Mouse (Mus musculus): ENCODE results near the gene Tnc. TPM values are rescaled to one million over a fixed set of nuclear protein-coding genes. Genes with fewer than 3 reads are reported as not detected.

Tnc gene
- polyA plus RNA-seq, 1 experiment from 2014 or later: 3.2 TPM

- H3K27ac ChIP-seq (replicated peaks): no peak overlapping the region
- WGBS: 79% methylated on average over 5 of the region's 5 CpGs
- H3K27me3 ChIP-seq (ENCODE audit: low read depth, poor library complexity, severe bottlenecking): no peaks in the 10 kb centered on the region
- H3K4me3 ChIP-seq: no peak overlapping the region
- DNase-seq (ENCODE audit: low spot score): no peak
- no peaks in the 10 kb centered on the region for H3K4me1 ChIP-seq
- no peaks in the 10 kb centered on the region for H3K36me3 ChIP-seq
- H3K9me3 ChIP-seq (replicated peaks): no peaks in the 10 kb centered on the region
Measured at GRCm38 (mm10) chr4:63943813-63944212, 103.0 kb downstream of the Tnc start.

DNA sequence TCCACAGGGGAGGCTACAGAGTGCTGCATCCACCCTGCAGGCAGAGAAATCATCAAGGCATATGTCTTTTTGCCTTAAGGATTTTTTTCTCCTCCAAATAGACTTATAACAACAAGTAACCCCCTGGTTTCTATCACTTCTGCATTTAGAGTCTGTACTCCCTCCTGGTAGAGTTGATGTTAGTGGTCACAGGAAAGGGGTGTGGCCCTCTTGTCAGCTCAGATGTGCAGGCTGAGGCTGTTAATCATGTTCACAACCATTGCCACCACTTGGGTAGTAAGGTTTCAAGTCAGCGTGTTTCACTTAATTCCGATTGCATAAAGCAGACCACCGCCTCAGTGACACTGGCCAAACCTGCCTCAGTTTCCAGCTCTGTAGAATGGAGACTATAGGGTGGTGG lies 103.9 kb downstream of the Tnc start:
- WGBS: 95% methylated on average over 3 of the region's 3 CpGs

DNA sequence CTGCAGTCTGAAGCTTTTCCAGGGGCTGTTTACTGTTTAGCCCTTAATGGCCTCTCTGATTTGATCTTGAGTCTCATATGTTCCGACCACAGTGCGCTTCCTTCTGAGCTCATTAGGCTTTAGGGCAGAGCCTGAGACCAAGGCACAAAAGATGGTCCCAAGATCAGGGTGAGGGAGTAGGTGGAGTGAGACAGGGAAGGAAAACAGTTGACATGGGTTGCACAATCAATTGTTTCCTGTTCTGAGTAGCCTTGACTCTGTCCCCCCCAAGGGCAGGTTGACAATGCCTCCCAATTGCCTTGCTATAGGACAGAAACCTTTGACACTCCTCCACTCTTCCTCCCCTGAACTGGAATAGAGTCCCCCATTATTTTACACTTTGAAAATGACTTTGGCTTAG lies 105.4 kb downstream of the Tnc start:
- 95% methylated on average over 2 of the region's 2 CpGs for WGBS

More for the DNA sequence above, 103.9 kb downstream of the Tnc start:
- Histone ChIP-seq H3K27me3 (ENCODE audit: low read depth, poor library complexity, severe bottlenecking) (no peaks in the 10 kb centered on the region), H3K36me3 (no peaks in the 10 kb centered on the region), H3K9me3 (replicated peaks) (no peaks in the 10 kb centered on the region), H3K27ac (replicated peaks) (no peak overlapping the region), H3K4me1 (no peaks in the 10 kb centered on the region), H3K4me3 (no peak overlapping the region)
- no peak for DNase-seq (ENCODE audit: low spot score)

DNA sequence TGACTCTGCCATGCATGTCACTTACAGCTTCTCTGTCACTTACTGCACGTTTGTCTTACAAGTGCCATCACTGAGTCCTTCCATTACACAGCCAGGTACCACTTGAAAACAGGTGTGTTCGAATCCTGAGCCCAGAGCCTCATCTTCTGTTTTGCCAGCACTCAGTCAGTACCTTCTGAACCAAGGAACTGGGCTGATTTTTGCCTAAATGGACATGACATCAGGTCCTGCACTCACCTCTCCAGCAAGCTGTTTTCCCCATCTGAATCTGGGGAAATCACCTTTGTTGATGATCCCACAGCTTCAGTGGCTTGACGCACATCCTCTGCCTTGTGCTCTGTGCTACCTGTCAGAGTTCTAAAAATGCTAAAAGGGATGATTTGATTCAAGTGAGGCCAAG lies 107.4 kb downstream of the Tnc start:
- DNase-seq (ENCODE audit: low spot score): no peak
- no peaks in the 10 kb centered on the region for H3K27me3 ChIP-seq (ENCODE audit: low read depth, poor library complexity, severe bottlenecking)
- H3K9me3 ChIP-seq (replicated peaks): no peaks in the 10 kb centered on the region
- H3K4me3 ChIP-seq: no peak overlapping the region
- no peak overlapping the region for H3K27ac ChIP-seq (replicated peaks)
- 78% methylated on average over 3 of the region's 3 CpGs for WGBS
- no peaks in the 10 kb centered on the region for H3K4me1 ChIP-seq
- H3K36me3 ChIP-seq: no peaks in the 10 kb centered on the region

More for the DNA sequence above, 105.4 kb downstream of the Tnc start:
- no peak overlapping the region for H3K4me3 ChIP-seq
- no peak for DNase-seq (ENCODE audit: low spot score)
- H3K9me3 ChIP-seq (replicated peaks): no peaks in the 10 kb centered on the region
- no peaks in the 10 kb centered on the region for H3K4me1 ChIP-seq
- H3K27me3 ChIP-seq (ENCODE audit: low read depth, poor library complexity, severe bottlenecking): no peaks in the 10 kb centered on the region
- H3K36me3 ChIP-seq: no peaks in the 10 kb centered on the region
- no peak overlapping the region for H3K27ac ChIP-seq (replicated peaks)

- no peaks in the 10 kb centered on the region; the same call in 1 of the 2 replicates for H3K9me3 ChIP-seq (replicated peaks)
- H3K27me3 ChIP-seq (ENCODE audit: low read depth, poor library complexity, severe bottlenecking): no peaks in the 10 kb centered on the region
- WGBS: 88% methylated on average over 4 of the region's 4 CpGs
Measured at GRCm38 (mm10) chr4:63935960-63936359, 110.9 kb downstream of the Tnc start.

DNA sequence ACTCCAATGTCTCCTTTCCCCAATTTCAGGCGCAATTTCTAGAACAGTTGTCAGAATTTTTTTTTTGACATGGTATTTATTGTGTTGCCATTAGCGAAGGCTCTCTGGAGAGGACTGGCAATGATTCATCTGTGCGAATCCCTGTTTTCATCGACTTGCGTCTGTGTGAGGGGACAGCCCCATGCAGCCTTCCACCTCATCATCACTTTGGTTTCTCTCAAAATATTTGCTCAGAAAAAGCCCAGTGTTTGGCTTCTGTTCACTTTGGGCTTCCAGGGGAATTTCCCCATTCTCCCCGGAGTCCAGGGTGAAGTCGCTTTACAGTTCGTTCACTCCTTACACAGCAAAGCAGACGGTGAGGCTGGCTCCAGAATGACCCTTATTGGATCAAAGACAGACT lies 111.5 kb downstream of the Tnc start:
- DNase-seq (ENCODE audit: low spot score): no peak
- H3K27me3 ChIP-seq (ENCODE audit: low read depth, poor library complexity, severe bottlenecking): no peaks in the 10 kb centered on the region
- no peaks in the 10 kb centered on the region for H3K4me1 ChIP-seq
- no peaks in the 10 kb centered on the region; the same call in 1 of the 2 replicates for H3K9me3 ChIP-seq (replicated peaks)
- H3K36me3 ChIP-seq: no peaks in the 10 kb centered on the region
- WGBS: 93% methylated on average over 9 of the region's 9 CpGs
- H3K27ac ChIP-seq (replicated peaks): no peak overlapping the region
- no peak overlapping the region for H3K4me3 ChIP-seq

More at GRCm38 (mm10) chr4:63935960-63936359, 110.9 kb downstream of the Tnc start:
- H3K4me1 ChIP-seq: no peaks in the 10 kb centered on the region
- H3K27ac ChIP-seq (replicated peaks): no peak overlapping the region
- H3K4me3 ChIP-seq: no peak overlapping the region
- H3K36me3 ChIP-seq: no peaks in the 10 kb centered on the region
- DNase-seq (ENCODE audit: low spot score): no peak

DNA sequence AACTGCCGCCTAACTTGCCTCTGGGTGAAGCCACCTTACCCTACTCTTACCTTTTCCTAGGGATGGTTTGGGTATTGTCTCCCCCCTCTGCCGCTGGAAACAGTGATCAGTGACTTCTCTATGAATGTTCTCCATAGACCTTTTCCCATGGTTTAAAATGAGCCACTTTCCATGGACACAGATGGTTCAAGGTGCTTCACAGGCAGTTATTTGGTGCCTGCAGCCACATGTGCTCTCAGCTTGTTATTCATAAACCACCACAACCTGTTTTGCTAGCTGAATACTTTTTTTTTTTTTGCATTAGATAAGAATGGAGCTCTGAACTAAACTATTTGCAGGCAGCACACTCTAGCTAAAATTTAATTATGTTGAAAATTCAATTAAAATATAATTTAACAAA lies 116.0 kb downstream of the Tnc start:
- H3K27ac ChIP-seq (replicated peaks): no peak overlapping the region
- no peak for DNase-seq (ENCODE audit: low spot score)

DNA sequence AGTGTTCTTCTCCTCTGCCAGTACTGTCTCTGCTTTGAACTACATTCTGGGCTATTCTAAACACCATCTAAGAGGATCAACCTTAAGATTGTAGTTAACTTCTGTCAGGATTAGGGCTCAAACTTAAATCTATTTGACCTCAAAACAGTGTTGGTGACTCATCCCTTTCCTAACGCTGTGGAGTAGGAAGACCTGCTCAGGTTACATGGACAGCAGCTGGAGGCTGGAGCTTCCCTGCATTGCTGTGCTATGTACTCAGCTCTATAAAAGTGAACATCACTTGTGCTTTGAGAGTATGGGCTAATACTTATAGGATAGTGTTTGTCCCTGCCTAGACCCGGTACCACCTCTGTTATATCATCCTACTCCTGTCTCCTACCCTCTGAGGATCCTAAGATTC lies 117.3 kb downstream of the Tnc start:
- Histone ChIP-seq H3K4me3 (no peak overlapping the region), H3K27ac (replicated peaks) (no peak overlapping the region), H3K36me3 (no peaks in the 10 kb centered on the region), H3K9me3 (replicated peaks) (no peaks in the 10 kb centered on the region; the same call in 1 of the 2 replicates), H3K27me3 (ENCODE audit: low read depth, poor library complexity, severe bottlenecking) (no peaks in the 10 kb centered on the region), H3K4me1 (no peaks in the 10 kb centered on the region)
- no peak for DNase-seq (ENCODE audit: low spot score)
- WGBS: 71% methylated on average over 2 of the region's 2 CpGs

More for the DNA sequence above, 116.0 kb downstream of the Tnc start:
- Histone ChIP-seq H3K36me3 (no peaks in the 10 kb centered on the region), H3K4me1 (no peaks in the 10 kb centered on the region), H3K4me3 (no peak overlapping the region), H3K27me3 (ENCODE audit: low read depth, poor library complexity, severe bottlenecking) (no peaks in the 10 kb centered on the region), H3K9me3 (replicated peaks) (no peaks in the 10 kb centered on the region; the same call in 1 of the 2 replicates)
- 80% methylated on average over 2 of the region's 2 CpGs for WGBS

GRCm38 (mm10) chr4:63928192-63928591 lies 118.6 kb downstream of the Tnc start:
- no peak for DNase-seq (ENCODE audit: low spot score)
- H3K9me3 ChIP-seq (replicated peaks): no peaks in the 10 kb centered on the region; the same call in 1 of the 2 replicates
- no peak overlapping the region for H3K27ac ChIP-seq (replicated peaks)
- H3K36me3 ChIP-seq: no peaks in the 10 kb centered on the region
- H3K4me1 ChIP-seq: no peaks in the 10 kb centered on the region
- H3K27me3 ChIP-seq (ENCODE audit: low read depth, poor library complexity, severe bottlenecking): no peaks in the 10 kb centered on the region
- H3K4me3 ChIP-seq: no peak overlapping the region
- WGBS: 88% methylated on average over 1 of the region's 1 CpGs

GRCm38 (mm10) chr4:63917181-63917580 lies 129.6 kb downstream of the Tnc start:
- no peak overlapping the region for H3K4me3 ChIP-seq
- no peaks in the 10 kb centered on the region for H3K4me1 ChIP-seq
- no peak for DNase-seq (ENCODE audit: low spot score)
- no peaks in the 10 kb centered on the region for H3K9me3 ChIP-seq (replicated peaks)
- H3K36me3 ChIP-seq: no peaks in the 10 kb centered on the region
- H3K27me3 ChIP-seq (ENCODE audit: low read depth, poor library complexity, severe bottlenecking): no peaks in the 10 kb centered on the region
- WGBS: 91% methylated on average over 5 of the region's 5 CpGs
- H3K27ac ChIP-seq (replicated peaks): no peak overlapping the region

DNA sequence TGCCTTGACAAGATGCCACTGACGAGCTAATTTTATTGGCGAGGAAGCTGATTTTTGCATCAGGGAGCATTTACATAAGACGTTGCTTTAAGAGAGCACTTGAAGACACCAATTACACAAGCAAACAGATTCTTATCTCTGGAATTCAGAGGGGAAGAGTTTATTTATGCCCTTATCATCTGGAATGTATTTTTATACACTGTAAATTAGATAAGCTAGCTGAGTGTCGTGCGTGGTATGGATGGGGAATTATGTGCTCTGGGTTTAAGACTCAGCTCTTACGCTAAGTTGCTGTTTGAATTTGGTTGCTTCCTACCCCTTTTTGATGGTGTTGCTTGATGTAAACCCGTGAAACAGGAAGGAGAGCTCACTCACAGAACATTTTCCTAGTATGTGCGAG lies 130.1 kb downstream of the Tnc start:
- H3K4me3 ChIP-seq: no peak overlapping the region
- WGBS: 90% methylated on average over 8 of the region's 8 CpGs
- H3K4me1 ChIP-seq: no peaks in the 10 kb centered on the region
- no peaks in the 10 kb centered on the region for H3K9me3 ChIP-seq (replicated peaks)
- DNase-seq (ENCODE audit: low spot score): no peak
- no peak overlapping the region for H3K27ac ChIP-seq (replicated peaks)
- no peaks in the 10 kb centered on the region for H3K36me3 ChIP-seq
- H3K27me3 ChIP-seq (ENCODE audit: low read depth, poor library complexity, severe bottlenecking): no peaks in the 10 kb centered on the region

GRCm38 (mm10) chr4:63916288-63916687 lies 130.5 kb downstream of the Tnc start:
- H3K27ac ChIP-seq (replicated peaks): no peak overlapping the region
- 92% methylated on average over 3 of the region's 3 CpGs for WGBS
- no peaks in the 10 kb centered on the region for H3K9me3 ChIP-seq (replicated peaks)
- H3K4me1 ChIP-seq: no peaks in the 10 kb centered on the region
- H3K27me3 ChIP-seq (ENCODE audit: low read depth, poor library complexity, severe bottlenecking): no peaks in the 10 kb centered on the region
- no peak overlapping the region for H3K4me3 ChIP-seq
- H3K36me3 ChIP-seq: no peaks in the 10 kb centered on the region
- no peak for DNase-seq (ENCODE audit: low spot score)
